Mouse (Mus musculus) C2C12 (cell line): ENCODE results near the gene Ppp1r21.

ENCODE experiments used
- CTCF ChIP-seq: IDR thresholded peaks from one replicate; pipeline ENCODE4 v1.5.1; 2011; ENCODE audit not compliant: control insufficient read depth, insufficient read depth, insufficient read length
- FOSL1 ChIP-seq: IDR thresholded peaks from one replicate; pipeline ENCODE4 v1.8.0; 2011; ENCODE audit warnings: mild to moderate bottlenecking, low read length; ENCODE audit not compliant: poor library complexity, insufficient read depth, severe bottlenecking
- MAX ChIP-seq: IDR thresholded peaks from one replicate; pipeline ENCODE4 v1.6.1; 2011; ENCODE audit warnings: mild to moderate bottlenecking, control low read depth
- USF1 ChIP-seq: IDR thresholded peaks from one replicate; pipeline ENCODE4 v1.6.1; 2011; ENCODE audit warnings: low read depth, mild to moderate bottlenecking, control low read depth, moderate library complexity

DNA sequence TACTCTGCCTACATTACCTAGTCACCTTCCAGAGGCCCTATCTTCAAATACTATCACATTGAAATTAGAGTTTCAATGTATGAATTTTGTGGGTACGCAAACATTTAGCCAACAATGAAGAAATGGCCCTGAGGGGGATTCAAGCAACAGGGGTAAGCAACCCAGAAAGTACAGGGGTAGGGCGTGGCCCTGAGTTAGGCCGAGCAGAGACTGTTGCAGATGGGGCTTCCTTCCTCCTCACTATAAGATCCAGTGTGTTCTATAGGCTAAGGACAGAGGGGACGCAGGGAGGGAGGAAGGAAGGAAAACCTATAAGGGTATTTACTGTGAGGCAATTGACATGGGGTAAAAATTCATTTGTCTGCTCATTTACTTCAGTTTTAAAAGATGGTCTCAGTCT lies 94.5 kb downstream of the Ppp1r21 start:
- TF ChIP-seq CTCF: no peak
- TF ChIP-seq FOSL1: no peak
- TF ChIP-seq USF1: no peak
- no peak for TF ChIP-seq MAX
